Mouse (Mus musculus) MEL (cell line): Measurements from ENCODE around the gene Rgs8. TPM values are rescaled to one million over a fixed set of nuclear protein-coding genes. Genes with fewer than 3 reads are reported as not detected.

Source experiments
- DNase-seq: peaks from one replicate; pipeline ENCODE4 v3.0.0; 2011; ENCODE audit warnings: low read depth, low spot score
- H3K27ac ChIP-seq: 2 replicates; pipeline ENCODE4 v1.5.1; 2012; ENCODE audit warnings: low read depth, mild to moderate bottlenecking, control low read depth, low read length, moderate library complexity; ENCODE audit not compliant: control insufficient read depth
- H3K27me3 ChIP-seq, 2 experiments: fragments of 150-350 bp in 1 of 2; sonication (generic) in 1 of 2; 2 replicates each; pipeline ENCODE4 v1.6.1; 2012; ENCODE audit warnings: low read length in 2 of 2, mild to moderate bottlenecking in 2 of 2, improper control_type of control experiment in 1 of 2, moderate library complexity in 1 of 2; ENCODE audit not compliant: insufficient read depth in 2 of 2, control insufficient read depth in 1 of 2
- H3K36me3 ChIP-seq, 2 experiments: 2 replicates each; pipeline ENCODE4 v1.6.1; 2012 to 2014; ENCODE audit warnings: low read length in 2 of 2, improper control_type of control experiment in 1 of 2, inconsistent platforms in 1 of 2, mild to moderate bottlenecking in 1 of 2; ENCODE audit not compliant: insufficient read depth in 2 of 2, control insufficient read depth in 1 of 2
- H3K4me1 ChIP-seq, 2 experiments: fragments of 150-350 bp in 1 of 2; sonication (generic) in 1 of 2; 2 replicates each; pipeline ENCODE4 v1.6.1; 2012; ENCODE audit warnings: low read length in 2 of 2, improper control_type of control experiment in 1 of 2, mild to moderate bottlenecking in 1 of 2; ENCODE audit not compliant: insufficient read depth in 2 of 2, control insufficient read depth in 1 of 2
- H3K4me3 ChIP-seq, 2 experiments: fragments of 150-350 bp in 1 of 2; sonication (generic) in 1 of 2; 2 replicates each; pipeline ENCODE4 v1.5.1; 2012; ENCODE audit warnings: low read depth in 2 of 2, low read length in 2 of 2, mild to moderate bottlenecking in 2 of 2, moderate library complexity in 2 of 2, control low read depth in 1 of 2, improper control_type of control experiment in 1 of 2; ENCODE audit not compliant: control insufficient read depth in 1 of 2, insufficient read depth in 1 of 2
- H3K79me2 ChIP-seq: 2 replicates; pipeline ENCODE4 v1.6.1; 2012; ENCODE audit warnings: mild to moderate bottlenecking, low read length, moderate library complexity; ENCODE audit not compliant: control insufficient read depth, poor library complexity, insufficient read depth
- H3K9ac ChIP-seq: 2 replicates; pipeline ENCODE4 v1.6.1; 2012; ENCODE audit warnings: low read depth, mild to moderate bottlenecking, control low read depth, low read length, moderate library complexity; ENCODE audit not compliant: control insufficient read depth, poor library complexity, severe bottlenecking
- H3K9me3 ChIP-seq: fragments of 150-350 bp; sonication (generic); replicated peaks from 2 replicates; pipeline ENCODE4 v1.6.1; 2012; ENCODE audit warnings: mild to moderate bottlenecking, low read length, improper control_type of control experiment, moderate library complexity; ENCODE audit not compliant: insufficient read depth
- BHLHE40 ChIP-seq: IDR thresholded peaks from 2 replicates; pipeline ENCODE4 v1.6.1; 2012; ENCODE audit warnings: low read depth, mild to moderate bottlenecking, inconsistent platforms, low read length, improper control_type of control experiment, borderline replicate concordance
- CHD2 ChIP-seq: IDR thresholded peaks from 2 replicates; pipeline ENCODE4 v1.6.1; 2011; ENCODE audit warnings: low read length, improper control_type of control experiment
- CTCF ChIP-seq, 3 experiments: IDR thresholded peaks in 2 of 3; conservative IDR thresholded peaks in 1 of 3; 2 replicates each; pipeline ENCODE4 v1.5.1; 2011 to 2012; ENCODE audit warnings: low read length in 3 of 3, low read depth in 2 of 3, mild to moderate bottlenecking in 2 of 3, improper control_type of control experiment in 1 of 3, inconsistent platforms in 1 of 3, mixed read lengths in 1 of 3, moderate library complexity in 1 of 3; ENCODE audit not compliant: control insufficient read depth in 1 of 3, insufficient read depth in 1 of 3, poor library complexity in 1 of 3, severe bottlenecking in 1 of 3
- ELF1 ChIP-seq: IDR thresholded peaks from 2 replicates; pipeline ENCODE4 v1.6.1; 2014; ENCODE audit warnings: low read depth, mild to moderate bottlenecking, inconsistent platforms, low read length, improper control_type of control experiment, moderate library complexity
- EP300 ChIP-seq, 2 experiments: IDR thresholded peaks; 2 replicates each; pipeline ENCODE4 v1.6.1; 2011; ENCODE audit warnings: improper control_type of control experiment in 2 of 2, low read length in 2 of 2, low read depth in 1 of 2, mild to moderate bottlenecking in 1 of 2
- ETS1 ChIP-seq: IDR thresholded peaks from 2 replicates; pipeline ENCODE4 v1.6.1; 2012; ENCODE audit warnings: low read depth, mild to moderate bottlenecking, inconsistent platforms, low read length, improper control_type of control experiment, moderate library complexity
- HCFC1 ChIP-seq: IDR thresholded peaks from 2 replicates; pipeline ENCODE4 v1.6.1; 2012; ENCODE audit warnings: low read depth, mild to moderate bottlenecking, inconsistent platforms, low read length, improper control_type of control experiment, moderate library complexity
- JUND ChIP-seq: IDR thresholded peaks from 2 replicates; pipeline ENCODE4 v1.6.1; 2011; ENCODE audit warnings: low read depth, mild to moderate bottlenecking, improper control_type of control experiment, low read length
- KAT2A ChIP-seq: conservative IDR thresholded peaks from 2 replicates; pipeline ENCODE4 v1.6.1; 2012; ENCODE audit warnings: low read depth, low read length, improper control_type of control experiment, inconsistent platforms
- MAFK ChIP-seq: IDR thresholded peaks from 2 replicates; pipeline ENCODE4 v1.6.1; 2011; ENCODE audit warnings: low read depth, mild to moderate bottlenecking, low read length, improper control_type of control experiment, borderline replicate concordance
- MAX ChIP-seq: IDR thresholded peaks from 2 replicates; pipeline ENCODE4 v1.6.1; 2011; ENCODE audit warnings: low read length, improper control_type of control experiment
- MAZ ChIP-seq: IDR thresholded peaks from 2 replicates; pipeline ENCODE4 v1.6.1; 2012; ENCODE audit warnings: low read depth, mild to moderate bottlenecking, inconsistent platforms, low read length, improper control_type of control experiment
- MEF2A ChIP-seq: IDR thresholded peaks from 2 replicates; pipeline ENCODE4 v1.6.1; 2014; ENCODE audit warnings: low read depth, mild to moderate bottlenecking, inconsistent platforms, low read length, improper control_type of control experiment; ENCODE audit not compliant: poor library complexity, insufficient replicate concordance, severe bottlenecking; ENCODE audit errors: extremely low read depth
- MXI1 ChIP-seq: IDR thresholded peaks from 2 replicates; pipeline ENCODE4 v1.6.1; 2011; ENCODE audit warnings: mild to moderate bottlenecking, low read depth, low read length, improper control_type of control experiment
- MYB ChIP-seq: IDR thresholded peaks from 2 replicates; pipeline ENCODE4 v1.6.1; 2011; ENCODE audit warnings: mild to moderate bottlenecking, low read depth, low read length, improper control_type of control experiment
- NELFE ChIP-seq: IDR thresholded peaks from 2 replicates; pipeline ENCODE4 v1.6.1; 2011; ENCODE audit warnings: low read depth, low read length, improper control_type of control experiment
- NRF1 ChIP-seq: IDR thresholded peaks from 2 replicates; pipeline ENCODE4 v1.6.1; 2014; ENCODE audit warnings: low read depth, mild to moderate bottlenecking, inconsistent platforms, low read length, improper control_type of control experiment, moderate library complexity; ENCODE audit not compliant: poor library complexity, insufficient read depth, severe bottlenecking
- POLR2A ChIP-seq, 2 experiments: IDR thresholded peaks; 2 replicates each; pipeline ENCODE4 v1.6.1; 2011 to 2012; ENCODE audit warnings: low read length in 2 of 2, mild to moderate bottlenecking in 2 of 2, control low read depth in 1 of 2, improper control_type of control experiment in 1 of 2, low read depth in 1 of 2, moderate library complexity in 1 of 2; ENCODE audit not compliant: control insufficient read depth in 1 of 2, insufficient read depth in 1 of 2, poor library complexity in 1 of 2
- POLR2AphosphoS2 ChIP-seq: IDR thresholded peaks from 2 replicates; pipeline ENCODE4 v1.6.1; 2011; ENCODE audit warnings: low read length, improper control_type of control experiment
- RAD21 ChIP-seq: IDR thresholded peaks from 2 replicates; pipeline ENCODE4 v1.6.1; 2011; ENCODE audit warnings: mild to moderate bottlenecking, low read depth, low read length, improper control_type of control experiment
- SIN3A ChIP-seq: IDR thresholded peaks from 2 replicates; pipeline ENCODE4 v1.6.1; 2012; ENCODE audit warnings: low read length, improper control_type of control experiment, inconsistent platforms
- TBP ChIP-seq: IDR thresholded peaks from 2 replicates; pipeline ENCODE4 v1.8.0; 2011; ENCODE audit warnings: low read depth, low read length, improper control_type of control experiment
- TCF12 ChIP-seq: IDR thresholded peaks from 2 replicates; pipeline ENCODE4 v1.6.1; 2014; ENCODE audit warnings: low read depth, mild to moderate bottlenecking, inconsistent platforms, low read length, improper control_type of control experiment, moderate library complexity
- USF2 ChIP-seq, 2 experiments: IDR thresholded peaks; 2 replicates each; pipeline ENCODE4 v1.6.1; 2011 to 2012; ENCODE audit warnings: improper control_type of control experiment in 2 of 2, low read length in 2 of 2, borderline replicate concordance in 1 of 2, inconsistent platforms in 1 of 2, low read depth in 1 of 2, mild to moderate bottlenecking in 1 of 2; ENCODE audit not compliant: insufficient read depth in 1 of 2
- ZC3H11A ChIP-seq: IDR thresholded peaks from 2 replicates; pipeline ENCODE4 v1.6.1; 2012; ENCODE audit warnings: low read depth, mild to moderate bottlenecking, inconsistent platforms, low read length, improper control_type of control experiment
- ZKSCAN1 ChIP-seq: IDR thresholded peaks from 2 replicates; pipeline ENCODE4 v1.6.1; 2012; ENCODE audit warnings: low read depth, mild to moderate bottlenecking, inconsistent platforms, low read length, improper control_type of control experiment, moderate library complexity
- ZMIZ1 ChIP-seq: IDR thresholded peaks from 2 replicates; pipeline ENCODE4 v1.6.1; 2012; ENCODE audit warnings: low read depth, mild to moderate bottlenecking, inconsistent platforms, low read length, improper control_type of control experiment, moderate library complexity
- polyA plus RNA-seq, 2 experiments: library from polyadenylated mRNA; stranded (reverse) in 1 of 2; unstranded in 1 of 2; fragments of >175 nt in 1 of 2; fragments of >200 nt in 1 of 2; gene quantifications; 2 replicates each; pipeline versions ENCODE4 v1.2.1 to v1.2.4; 2012; ENCODE audit warnings: low replicate concordance in 2 of 2, low read depth in 1 of 2; ENCODE audit not compliant: insufficient read length in 2 of 2, insufficient read depth in 1 of 2, missing spikeins in 1 of 2
- total RNA-seq: library from RNA; depleted of rRNA; stranded (reverse); fragments of 300-350 nt; gene quantifications from 2 replicates; pipeline ENCODE4 v1.2.3, GENCODE M21; 2012

Gene Rgs8
- total and polyA plus RNA-seq, 3 experiments: not detected

- H3K4me1 ChIP-seq: no peaks in the 10 kb centered on the region
These were observed 12.4 kb downstream of the Rgs8 start for GRCm38 (mm10) chr1:153665066-153665715.

DNA sequence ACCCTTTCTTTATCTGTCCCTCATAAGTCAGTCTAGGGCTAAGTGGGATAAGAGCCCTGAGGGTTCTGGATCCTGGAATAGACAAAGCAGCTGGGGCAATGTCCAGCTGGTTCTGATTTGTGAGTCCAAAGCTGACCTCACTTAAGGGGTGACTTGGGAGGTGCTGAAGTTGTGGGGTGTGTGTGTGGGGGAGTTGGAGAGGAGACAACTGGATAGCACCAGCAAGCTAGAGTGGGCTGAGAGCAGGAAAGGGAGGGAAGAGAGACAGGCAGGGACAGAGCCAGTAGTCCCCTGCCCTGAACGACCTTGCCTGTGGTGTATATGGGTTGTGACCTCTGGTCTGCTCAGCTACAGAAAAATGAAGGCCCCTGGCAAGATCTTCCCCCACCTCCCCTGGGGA, 13.4 kb downstream of the Rgs8 start:
- Histone ChIP-seq H3K27me3 (no peaks in the 10 kb centered on the region), H3K79me2 (no peaks in the 10 kb centered on the region), H3K36me3 (no peaks in the 10 kb centered on the region), H3K27ac (no peak overlapping the region), H3K4me3 (no peak overlapping the region), H3K4me1 (no peaks in the 10 kb centered on the region), H3K9ac (no peak overlapping the region), H3K9me3 (no peaks in the 10 kb centered on the region)
- no peak for TF ChIP-seq TCF12
- no peak for TF ChIP-seq SIN3A
- no peak for TF ChIP-seq ETS1
- no peak for TF ChIP-seq POLR2A (IDR thresholded peaks at IDR 0.05; ENCODE audit: control insufficient read depth in 1 of 2, insufficient read depth in 1 of 2, low read depth in 1 of 2, low read length in 2 of 2, poor library complexity in 1 of 2)
- TF ChIP-seq MAZ: no peak
- no peak for TF ChIP-seq CTCF (IDR thresholded peaks at IDR 0.05 in 2 of 3, conservative IDR thresholded peaks at IDR 0.05 in 1 of 3; ENCODE audit: control insufficient read depth in 1 of 3, insufficient read depth in 1 of 3, low read depth in 2 of 3, low read length in 3 of 3, poor library complexity in 1 of 3, severe bottlenecking in 1 of 3)
- TF ChIP-seq NRF1: no peak
- TF ChIP-seq ZC3H11A: no peak
- TF ChIP-seq ELF1: no peak
- TF ChIP-seq JUND: no peak
- no peak for TF ChIP-seq MYB
- no peak for TF ChIP-seq TBP
- TF ChIP-seq MAFK: no peak
- TF ChIP-seq MAX: no peak
- TF ChIP-seq ZMIZ1: no peak
- TF ChIP-seq MEF2A: no peak
- no peak for TF ChIP-seq BHLHE40
- no peak for TF ChIP-seq RAD21
- no peak for DNase-seq

More at GRCm38 (mm10) chr1:153665066-153665715, 12.4 kb downstream of the Rgs8 start:
- Histone ChIP-seq H3K9ac (no peak overlapping the region), H3K79me2 (no peaks in the 10 kb centered on the region), H3K36me3 (no peaks in the 10 kb centered on the region), H3K4me3 (no peak overlapping the region)
- TF ChIP-seq HCFC1 (no peak), ZC3H11A (no peak), KAT2A (no peak), ZKSCAN1 (no peak), CHD2 (no peak), RAD21 (no peak), USF2 (IDR thresholded peaks at IDR 0.05; ENCODE audit: borderline replicate concordance in 1 of 2, insufficient read depth in 1 of 2, low read depth in 1 of 2, low read length in 2 of 2) (no peak), NRF1 (no peak), JUND (no peak), NELFE (no peak), CTCF (IDR thresholded peaks at IDR 0.05 in 2 of 3, conservative IDR thresholded peaks at IDR 0.05 in 1 of 3; ENCODE audit: control insufficient read depth in 1 of 3, insufficient read depth in 1 of 3, low read depth in 2 of 3, low read length in 3 of 3, poor library complexity in 1 of 3, severe bottlenecking in 1 of 3) (no peak), POLR2AphosphoS2 (no peak), MXI1 (no peak), MAX (no peak), TBP (no peak), MAZ (no peak), MAFK (no peak), TCF12 (no peak), EP300 (IDR thresholded peaks at IDR 0.05; ENCODE audit: low read depth in 1 of 2, low read length in 2 of 2) (no peak)
- TF ChIP-seq, all 39 proteins: peak for 0
- H3K27ac ChIP-seq: no peak overlapping the region
- H3K9me3 ChIP-seq: no peaks in the 10 kb centered on the region
- H3K27me3 ChIP-seq: no peaks in the 10 kb centered on the region
- no peak for DNase-seq
